Mouse (Mus musculus) monocyte, adult 2 months (primary cell): ENCODE data around the gene Erap1.
"Not testable (repeated sequence)": the region's sequence is repeated elsewhere in the genome, so short reads cannot be mapped to it uniquely, and the experiment has no call there.

ENCODE experiments used
- DNase-seq, 2 experiments: peaks; one replicate each; pipeline ENCODE4 v3.0.0; 2022; ENCODE audit warnings: low spot score in 2 of 2, low read depth in 1 of 2

Gene Erap1

DNA sequence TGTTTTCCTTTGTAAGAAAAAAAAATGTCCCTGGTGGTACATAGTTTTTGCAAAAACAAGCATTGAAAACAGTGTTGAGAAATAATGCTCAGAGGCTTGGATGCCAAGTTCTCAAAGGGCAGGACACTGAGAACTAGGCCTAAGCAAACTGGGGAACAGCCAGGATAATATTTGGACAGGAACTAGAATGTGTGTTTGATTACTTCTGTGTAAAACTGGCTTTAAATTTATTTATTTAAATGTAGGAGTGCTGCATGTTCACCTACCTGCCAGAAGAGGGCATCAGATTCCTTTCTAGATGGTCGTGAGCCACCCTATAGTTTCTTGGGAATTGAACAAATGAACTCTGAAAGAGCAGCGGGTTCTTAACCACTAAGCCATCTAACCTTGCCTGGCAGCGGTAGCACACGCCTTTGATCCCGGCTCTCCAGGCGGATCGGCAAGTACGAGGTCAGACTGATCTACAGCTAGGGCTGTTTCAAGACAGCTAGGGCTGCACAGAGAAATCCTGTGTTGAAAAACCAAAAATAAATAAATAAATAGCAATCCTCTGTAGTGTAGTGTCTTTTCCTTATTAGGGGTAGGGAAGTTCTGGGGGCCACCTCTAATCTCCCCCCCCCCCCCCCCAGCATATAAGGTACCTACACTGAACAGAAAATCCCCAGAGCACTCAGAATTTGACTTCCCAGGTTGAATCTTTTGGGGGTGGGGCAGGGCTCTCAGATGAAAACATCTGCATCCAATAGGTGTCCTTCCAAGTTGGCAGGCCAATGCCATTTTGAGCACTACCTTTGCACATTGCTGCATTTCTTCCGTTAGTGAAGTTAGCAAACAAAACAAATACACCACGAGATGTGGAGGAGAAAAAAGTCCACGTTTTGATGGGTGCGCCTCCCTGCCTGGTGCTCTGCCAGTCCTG is at the start of gene Erap1:
Gene Erap1 (plus strand): TSS at position 776 of the 919 bp plus-strand sequence.
- peak in 1 of 2 experiments; percentile 2 for DNase-seq

DNA sequence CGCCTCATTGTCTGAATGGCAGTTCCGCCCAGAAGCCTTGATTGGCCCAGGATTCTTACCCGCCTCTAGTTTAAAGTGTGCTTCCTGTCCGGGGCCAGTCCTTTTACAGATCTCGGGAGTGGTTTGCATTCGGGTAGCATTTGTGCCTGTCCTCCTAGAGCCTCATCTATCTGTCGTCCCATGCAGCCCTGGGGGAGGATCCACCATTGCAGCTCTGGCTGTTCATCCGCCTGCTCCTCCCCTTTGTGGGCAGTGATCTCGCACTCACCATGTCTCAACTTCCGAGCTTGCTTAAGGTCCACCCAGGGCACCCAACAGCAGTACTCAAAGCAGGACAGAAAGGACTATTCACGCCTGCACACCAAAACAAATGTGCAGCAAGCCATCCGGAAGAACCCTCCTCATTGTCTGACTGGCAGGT is 48.0 kb upstream of the Erap1 start:
- not testable (repeated sequence) for DNase-seq

DNA sequence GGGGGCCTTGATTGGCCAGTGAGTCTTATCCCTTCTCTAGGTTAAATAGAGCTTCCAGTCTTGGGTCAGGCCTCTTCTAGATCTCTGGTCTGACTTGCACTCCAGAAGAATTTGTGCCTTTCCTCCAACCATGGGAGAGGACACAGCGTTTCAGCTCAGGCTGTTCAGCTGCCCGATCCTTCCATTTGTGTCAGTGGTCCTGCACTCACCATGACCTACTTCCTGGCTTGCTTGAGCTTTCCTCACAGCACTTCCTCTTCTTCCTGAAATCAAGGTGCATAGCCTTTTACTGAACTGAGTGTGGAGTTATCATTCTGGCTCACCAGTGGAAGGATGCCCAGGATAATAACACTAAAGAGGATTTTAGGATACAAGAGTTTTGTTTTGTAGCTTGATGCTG is 47.5 kb upstream of the Erap1 start:
- not testable (repeated sequence) for DNase-seq

DNA sequence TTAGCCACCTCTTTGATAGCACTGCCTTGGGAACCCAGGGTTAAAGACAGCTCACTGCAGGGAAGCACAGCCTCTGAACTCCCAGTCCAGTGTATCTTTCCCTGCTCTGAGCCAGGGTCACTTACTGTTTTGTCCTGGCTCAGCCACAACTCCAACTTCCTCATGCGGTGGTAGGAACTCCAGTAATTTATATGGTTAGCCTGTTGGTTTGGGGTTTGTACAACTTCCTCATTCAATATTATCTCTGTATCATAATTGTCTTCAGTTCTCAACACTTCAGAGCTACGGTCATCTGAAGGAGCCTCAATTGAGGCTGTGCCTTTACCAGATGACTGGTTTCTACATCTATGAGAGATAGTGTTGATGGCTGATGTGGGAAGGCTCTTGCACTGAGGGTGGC is 42.3 kb upstream of the Erap1 start:
- peak in 1 of 2 experiments; percentile 1 for DNase-seq

DNA sequence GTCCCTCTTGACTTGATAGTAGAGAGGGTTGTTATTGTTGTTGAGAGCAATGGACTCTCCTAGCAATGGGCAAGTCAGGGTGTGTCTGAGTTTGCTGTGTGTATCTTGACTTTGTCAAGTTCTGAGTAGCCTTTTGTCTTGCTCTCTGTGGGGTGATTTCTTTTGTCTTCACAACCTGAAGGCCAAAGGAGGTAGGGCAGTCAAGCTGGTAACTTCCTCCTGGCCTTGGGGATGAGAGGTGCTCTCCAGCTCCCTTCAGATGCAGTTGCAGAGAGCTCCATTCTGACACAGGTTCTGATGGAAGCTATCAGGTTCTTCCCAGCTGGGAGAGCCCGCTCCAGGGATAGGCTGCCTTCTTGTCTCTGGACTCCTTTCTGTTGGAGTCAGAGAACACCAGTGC is 37.6 kb upstream of the Erap1 start:
- not testable (repeated sequence) for DNase-seq

DNA sequence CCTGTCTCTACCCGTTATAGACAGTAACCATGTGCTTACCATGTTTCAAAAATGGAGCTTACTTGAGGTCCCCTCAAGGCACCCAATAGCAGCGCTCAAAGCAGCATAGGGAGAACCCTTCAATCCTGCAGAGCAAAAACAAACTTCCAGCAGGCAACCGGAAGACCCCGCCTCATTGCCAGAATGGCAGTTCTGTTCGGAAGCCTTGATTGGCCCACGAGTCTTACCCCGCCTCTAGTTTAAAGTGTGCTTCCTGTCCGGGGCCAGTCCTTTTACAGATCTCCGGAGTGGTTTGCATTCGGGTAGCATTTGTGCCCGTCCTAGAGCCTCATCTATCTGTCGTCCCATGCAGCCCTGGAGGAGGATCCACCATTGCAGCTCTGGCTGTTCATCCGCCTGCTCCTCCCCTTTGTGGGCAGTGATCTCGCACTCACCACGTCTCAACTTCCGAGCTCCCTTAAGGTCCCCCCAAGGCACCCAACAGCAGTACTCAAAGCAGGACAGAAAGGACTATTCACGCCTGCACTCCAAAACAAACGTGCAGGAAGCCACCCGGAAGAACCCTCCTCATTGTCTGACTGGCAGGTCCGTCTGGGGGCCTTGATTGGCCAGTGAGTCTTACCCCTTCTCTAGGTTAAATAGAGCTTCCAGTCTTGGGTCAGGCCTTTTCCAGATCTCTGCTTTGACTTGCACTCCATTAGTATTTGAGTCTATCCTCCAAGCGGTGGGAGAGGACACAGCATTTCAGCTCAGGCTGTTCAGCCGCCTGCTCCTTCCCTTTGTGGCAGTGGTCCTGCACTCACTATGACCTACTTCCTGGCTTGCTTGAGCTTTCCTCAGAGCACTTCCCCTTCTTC is 22.0 kb upstream of the Erap1 start:
- DNase-seq = peak; percentile 22 to 28

DNA sequence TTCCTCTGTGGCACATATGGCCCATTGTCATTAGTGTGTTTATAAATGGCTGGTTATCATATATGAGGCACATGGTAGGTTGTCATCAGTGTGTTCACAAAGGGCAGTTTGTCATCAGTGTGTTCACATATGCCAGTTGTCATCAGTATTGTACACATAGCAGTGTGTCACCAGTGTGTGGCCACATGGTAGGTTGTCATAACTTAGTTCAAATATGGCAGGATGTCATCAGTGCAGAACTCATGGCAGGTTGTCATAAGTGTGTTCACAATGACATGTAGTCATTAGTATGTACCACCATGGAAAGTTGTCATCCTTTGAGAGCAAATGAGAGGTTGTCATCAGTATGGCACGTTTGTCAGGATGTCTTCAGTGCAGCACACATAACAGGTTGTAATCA is 7.0 kb upstream of the Erap1 start:
- no peak for DNase-seq

DNA sequence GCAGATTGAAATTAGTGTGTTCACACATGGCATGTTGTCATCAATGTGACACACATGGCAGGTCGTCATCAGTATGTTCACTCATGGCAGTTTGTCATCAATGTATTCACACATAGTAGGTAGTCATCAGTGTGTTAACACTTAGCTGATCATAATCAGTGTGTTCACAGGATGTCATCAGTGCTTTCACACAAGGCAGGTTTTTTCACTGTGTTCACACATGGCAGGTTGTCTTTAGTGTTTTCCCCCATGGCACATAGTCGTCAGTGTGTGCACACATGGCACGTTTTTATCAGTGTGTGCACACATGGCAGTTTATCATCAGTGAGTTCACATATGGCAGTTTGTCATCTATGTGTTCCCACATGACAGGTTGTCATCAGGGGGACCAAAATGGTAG is 6.5 kb upstream of the Erap1 start:
- no peak for DNase-seq

DNA sequence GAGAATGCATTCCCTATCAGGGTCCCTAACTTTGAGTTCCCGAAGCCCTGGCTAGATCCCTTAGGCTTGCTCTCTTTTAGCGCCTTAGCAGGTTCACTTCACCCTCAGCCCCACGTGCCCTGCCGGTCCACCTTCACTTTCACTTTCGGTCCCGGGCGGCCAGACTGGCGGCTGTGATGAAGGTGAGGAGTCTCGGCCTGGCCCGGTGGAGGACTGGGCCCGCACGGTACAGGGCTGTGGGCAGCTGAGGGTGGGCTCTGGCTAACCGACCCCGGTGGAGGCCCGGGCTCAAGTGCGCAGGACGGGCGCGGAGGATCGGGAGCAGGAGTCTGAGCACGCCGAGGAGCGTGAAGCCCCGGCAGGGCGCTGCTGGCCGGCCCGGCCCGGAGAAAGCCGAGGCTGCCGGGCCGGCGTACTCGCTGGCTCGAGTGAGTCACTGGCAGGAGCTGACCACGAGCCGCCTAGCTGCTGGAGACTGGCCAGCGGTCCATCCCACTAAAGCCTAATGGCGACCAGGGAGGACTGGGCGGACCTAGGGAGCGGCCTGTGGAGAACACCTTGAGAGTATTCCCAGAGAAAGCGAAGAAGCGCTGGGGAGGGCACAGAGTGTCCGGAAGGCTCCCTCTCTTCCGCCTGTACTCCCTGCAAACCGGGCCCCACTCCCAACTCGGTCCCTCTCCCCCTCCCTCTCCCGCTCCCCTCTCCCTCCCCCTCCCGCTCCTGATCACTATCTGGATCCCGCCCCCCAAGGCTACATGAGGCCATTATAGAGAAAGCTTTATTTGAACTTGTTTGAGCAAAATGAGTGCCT is 549 bp downstream of the Erap1 start:
- peak; percentile 37 to 69 for DNase-seq

DNA sequence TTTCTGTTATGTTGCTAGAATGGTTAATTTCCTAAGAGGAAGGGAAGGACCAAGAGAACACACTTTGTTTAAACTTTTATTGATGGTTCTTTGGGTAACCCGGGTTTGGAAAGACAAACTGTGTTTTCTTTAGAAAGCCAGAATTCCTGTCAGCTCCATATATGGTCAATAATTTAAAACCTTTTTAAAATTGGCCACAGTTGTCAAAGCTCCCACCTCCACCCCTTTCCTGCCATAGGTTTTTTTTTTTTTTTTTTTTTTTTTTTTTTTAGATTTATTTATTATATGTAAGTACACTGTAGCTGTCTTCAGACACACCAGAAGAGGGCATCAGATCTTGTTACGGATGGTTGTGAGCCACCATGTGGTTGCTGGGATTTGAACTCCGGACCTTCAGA is 1.2 kb downstream of the Erap1 start:
- not testable (repeated sequence) for DNase-seq

DNA sequence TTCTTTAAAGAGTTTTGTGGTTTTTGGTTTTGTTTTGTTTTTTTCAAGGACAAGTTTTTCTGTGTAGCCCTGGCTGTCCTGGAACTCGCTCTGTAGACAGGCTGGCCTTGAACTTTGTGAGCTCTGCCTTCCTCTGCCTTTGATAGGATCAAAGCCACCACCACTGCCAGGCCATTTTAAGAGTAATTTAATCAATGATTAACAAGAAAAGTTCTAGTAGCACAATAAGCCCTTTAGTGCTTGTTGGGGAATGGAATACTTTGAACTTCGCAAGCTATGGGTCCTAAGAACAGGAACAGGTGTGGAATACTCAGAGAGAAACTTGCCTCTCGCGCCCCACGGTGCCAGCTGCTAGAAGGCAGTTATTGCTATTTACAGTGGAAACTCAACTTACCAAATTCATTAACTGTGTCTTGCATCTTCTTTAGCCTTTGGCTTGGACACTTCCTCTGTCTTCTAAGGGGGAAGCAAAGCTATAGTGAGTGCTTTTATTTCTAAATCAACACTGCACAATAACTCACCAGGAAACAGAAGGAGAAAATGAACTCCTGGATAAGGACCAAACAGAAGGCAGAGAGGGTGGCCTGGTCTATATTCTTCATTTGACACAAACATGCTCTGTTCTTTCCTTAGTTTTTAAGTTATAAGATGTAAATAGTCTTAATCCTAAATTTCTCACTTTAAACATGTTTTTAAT is 56.3 kb downstream of the Erap1 start:
- no peak for DNase-seq

DNA sequence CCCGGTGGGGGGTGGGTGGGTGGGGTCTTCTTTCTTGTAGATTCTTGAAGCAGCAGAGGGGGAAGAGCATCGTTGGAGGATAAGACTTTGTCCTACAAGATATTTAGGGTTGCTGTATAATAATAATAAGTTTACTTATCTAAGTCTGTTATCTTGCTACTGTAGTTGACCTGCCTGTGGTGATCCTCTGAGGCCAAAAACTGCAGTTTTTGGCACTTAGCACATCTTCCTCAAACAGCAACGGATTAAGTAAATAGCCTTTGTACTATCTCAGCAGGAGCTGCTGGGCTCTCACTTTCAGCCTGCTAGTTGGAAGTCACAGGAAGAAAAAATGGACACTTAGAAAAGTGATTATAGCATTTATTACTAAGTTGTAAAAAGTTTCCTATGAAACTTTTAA is 56.9 kb downstream of the Erap1 start:
- no peak for DNase-seq

DNA sequence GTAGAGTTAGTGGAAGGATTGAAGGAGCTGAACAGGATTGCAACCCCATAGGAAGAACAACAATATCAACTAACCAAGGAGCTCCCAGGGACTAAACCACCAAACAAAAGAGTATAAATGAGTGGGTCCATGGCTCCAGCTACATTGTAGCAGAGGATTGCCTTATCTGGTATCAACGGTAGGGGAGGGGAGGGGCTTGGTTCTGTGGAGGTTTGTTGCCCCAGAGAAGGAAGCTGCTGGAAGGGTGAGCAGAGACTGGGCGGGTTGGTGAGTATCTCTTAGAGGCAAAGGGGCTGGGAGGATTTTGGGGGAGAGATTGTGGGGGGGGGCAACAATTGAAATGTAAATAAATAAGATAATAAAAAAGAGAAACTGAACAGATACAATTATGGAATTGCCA is 79.6 kb downstream of the Erap1 start:
- DNase-seq = no peak

DNA sequence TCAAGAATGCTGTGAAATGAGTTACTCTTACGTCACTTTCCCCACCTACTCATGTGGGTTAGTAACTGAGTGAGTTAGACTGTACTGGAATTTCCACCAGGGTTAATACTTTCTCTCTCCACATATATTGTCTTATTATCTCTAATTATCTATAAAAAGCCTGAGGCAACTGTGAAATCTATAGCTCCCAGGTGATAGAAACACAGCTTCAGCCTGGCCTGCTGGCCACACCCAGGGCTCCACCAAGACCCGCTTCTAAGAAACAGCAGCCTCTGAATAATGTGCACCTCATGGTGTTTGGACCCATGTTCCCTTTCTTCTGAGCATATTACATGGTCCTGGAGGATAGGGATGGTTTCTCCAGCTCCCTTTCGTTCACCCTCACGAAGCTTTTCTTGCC is 94.4 kb downstream of the Erap1 start:
- DNase-seq = no peak

DNA sequence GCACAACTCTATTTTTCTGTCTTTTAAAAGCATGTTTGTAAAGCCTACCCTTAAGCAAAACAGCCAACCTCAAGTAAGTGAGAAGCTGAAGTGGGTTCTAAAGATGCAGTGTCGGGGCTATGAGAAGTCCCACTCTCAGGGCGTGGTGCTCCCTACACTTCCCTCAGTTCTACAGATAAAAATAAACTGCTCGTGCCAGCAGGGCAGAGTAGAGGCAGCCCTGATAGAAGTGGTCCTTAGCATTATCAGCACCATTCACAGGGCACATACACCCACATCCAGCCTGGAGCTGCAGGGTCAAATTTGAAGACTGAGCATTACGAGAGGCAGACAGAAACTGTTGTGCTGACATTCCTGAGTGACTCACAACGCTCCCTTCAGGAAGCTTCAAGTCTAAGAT is 96.5 kb downstream of the Erap1 start:
- DNase-seq = no peak

DNA sequence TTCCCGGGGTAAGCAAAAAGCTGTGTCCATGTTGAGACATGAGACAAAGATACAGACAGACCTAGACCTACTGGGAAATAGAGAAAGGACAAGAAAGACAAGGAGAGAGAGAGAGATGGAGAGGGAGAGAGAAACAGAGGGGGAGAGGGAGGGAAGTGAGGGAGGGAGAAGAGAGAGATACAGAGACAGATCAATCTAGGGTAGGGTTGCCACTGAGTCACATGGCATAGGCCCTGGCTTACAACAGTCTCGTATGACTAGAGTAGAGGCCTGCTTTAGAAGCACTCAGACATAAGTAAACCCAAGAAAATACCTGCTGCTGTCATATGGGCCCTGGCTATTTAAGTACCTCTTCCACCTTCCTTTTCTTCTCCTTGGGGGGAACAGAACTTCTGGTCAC is 97.0 kb downstream of the Erap1 start:
- no peak for DNase-seq
